Mouse (Mus musculus) adrenal gland, postnatal 36 days (tissue): Measurements from ENCODE around the gene 1810049J17Rik. TPM values are rescaled to one million over a fixed set of nuclear protein-coding genes. Genes with fewer than 3 reads are reported as not detected.

ENCODE experiments used
- DNase-seq, 2 experiments: peaks; one replicate each; pipeline ENCODE4 v3.0.0; 2021; ENCODE audit warnings: mixed read lengths in 1 of 2
- total RNA-seq, 2 experiments: library from RNA; stranded (reverse); gene quantifications; 2 replicates each; pipeline ENCODE4 v1.2.3; 2021

Gene 1810049J17Rik
- total RNA-seq, 2 experiments from 2014 or later, result 0.92 to 1.3 TPM

GRCm38 (mm10) chr15:12348950-12349349 lies 27.3 kb upstream of the 1810049J17Rik start:
- DNase-seq, result no peak

DNA sequence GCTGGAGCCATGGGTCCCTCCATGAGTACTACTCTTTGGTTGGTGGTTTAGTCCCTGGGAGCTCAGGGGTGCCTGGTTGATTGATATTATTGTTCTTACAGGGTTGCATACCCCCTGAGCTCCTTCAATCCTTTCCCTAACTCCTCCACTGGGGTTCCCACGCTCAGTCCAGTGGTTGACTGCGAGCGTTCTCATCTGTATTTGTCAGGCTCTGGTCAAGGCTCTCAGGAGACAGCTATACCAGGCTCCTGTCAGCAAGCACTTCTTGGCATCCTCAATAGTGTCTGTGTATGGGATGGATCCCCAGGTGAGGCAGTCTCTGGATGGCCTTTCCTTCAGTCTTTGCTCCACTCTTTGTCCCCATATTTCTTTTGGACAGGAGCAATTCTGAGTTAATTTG lies 25.2 kb upstream of the 1810049J17Rik start:
- DNase-seq, result no peak

GRCm38 (mm10) chr15:12341401-12341758 lies 19.7 kb upstream of the 1810049J17Rik start:
- no peak for DNase-seq

GRCm38 (mm10) chr15:12340536-12341400 lies 19.1 kb upstream of the 1810049J17Rik start:
- no peak for DNase-seq

DNA sequence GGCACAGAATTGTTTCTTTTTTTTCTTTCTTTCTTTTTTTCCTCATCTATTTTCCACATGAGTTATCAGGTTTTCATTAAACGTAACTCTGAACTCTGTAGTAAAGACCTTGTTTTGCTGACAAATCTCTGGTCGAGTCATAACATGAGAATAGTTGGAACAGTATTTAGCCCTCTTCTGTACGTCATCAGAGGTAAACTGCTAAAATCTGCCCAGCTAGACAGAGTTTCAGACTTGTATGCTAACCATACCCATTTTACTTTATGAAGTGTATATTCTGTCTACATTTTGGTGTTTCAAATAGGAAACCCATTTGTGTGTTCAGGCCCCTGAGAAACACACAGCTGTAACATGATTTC lies 16.1 kb upstream of the 1810049J17Rik start:
- no peak for DNase-seq

DNA sequence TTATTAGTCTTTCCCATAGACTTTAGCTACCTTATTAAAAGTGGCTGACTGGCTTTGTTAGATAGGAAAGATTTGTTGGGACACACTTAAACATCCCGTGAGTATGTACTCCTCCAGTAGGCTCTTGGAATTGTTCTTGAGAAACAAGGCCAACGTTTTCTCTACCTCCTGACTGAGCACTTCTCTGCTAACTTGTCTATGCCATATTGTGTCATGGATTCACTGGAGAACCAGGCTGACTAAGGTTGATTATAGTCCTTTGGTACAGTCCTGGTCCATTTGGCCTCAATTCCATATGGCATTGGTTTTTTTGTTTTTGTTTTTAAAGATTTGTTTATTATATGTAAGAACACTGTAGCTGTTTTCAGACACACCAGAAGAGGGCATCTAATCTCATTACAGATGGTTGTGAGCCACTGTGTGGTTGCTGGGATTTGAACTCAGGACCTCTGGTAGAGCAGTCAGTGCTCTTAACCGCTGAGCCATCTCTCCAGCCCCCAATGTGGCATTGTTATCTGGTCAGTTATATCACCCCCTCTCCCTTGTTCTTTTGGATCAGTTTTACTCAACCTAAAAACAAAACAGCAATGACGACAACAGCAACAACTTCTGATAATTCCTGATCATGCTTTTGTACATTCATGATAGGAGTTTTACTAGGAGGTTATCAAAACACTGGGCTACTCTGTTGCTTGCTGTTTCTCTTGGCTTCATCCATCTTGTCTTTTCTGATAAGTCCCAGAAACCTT lies 15.5 kb upstream of the 1810049J17Rik start:
- DNase-seq, result no peak

DNA sequence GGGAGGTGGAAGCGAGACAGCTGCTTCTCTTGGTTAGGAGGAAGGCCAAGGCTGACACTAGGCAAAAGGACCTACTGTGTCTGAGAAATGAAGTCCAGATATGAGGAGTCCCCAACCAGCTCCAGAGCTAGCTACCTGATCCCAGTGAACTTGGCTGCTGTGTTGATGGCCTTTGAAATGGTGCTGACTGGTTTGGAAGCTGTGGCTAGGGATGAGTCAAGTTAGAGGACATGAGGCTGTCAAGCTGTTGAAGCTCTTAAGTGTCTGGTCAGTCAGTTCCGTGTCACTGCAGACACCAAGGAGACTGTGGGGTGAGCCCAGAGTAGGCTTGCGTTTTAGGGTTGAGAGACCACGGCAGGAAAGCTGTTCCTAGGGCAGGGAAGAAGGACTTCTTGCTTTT lies 12.7 kb upstream of the 1810049J17Rik start:
- DNase-seq, result peak in 1 of 2 experiments; percentile 31

- no peak for DNase-seq
These were observed 9.6 kb upstream of the 1810049J17Rik start for GRCm38 (mm10) chr15:12331300-12331699.

DNA sequence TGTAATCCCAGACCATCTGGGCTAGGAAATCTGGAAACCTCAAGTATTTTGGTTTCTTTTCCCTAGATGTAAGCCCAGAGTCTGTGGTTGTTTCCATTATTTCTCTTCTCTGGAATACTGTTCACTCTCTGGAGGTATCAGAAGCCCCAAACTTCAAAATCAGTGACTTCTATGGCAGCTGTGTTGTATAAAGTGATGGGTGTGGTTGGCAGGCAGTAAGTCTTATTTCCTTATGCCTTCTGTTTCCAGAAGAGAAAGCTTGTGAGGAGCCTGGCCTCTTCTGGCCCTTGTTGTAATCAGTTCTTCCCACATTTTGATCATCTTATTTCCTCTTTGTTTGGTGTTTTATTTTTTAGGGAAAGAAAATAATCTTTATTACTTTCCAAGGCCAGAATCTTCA lies 9.2 kb upstream of the 1810049J17Rik start:
- no peak for DNase-seq

DNA sequence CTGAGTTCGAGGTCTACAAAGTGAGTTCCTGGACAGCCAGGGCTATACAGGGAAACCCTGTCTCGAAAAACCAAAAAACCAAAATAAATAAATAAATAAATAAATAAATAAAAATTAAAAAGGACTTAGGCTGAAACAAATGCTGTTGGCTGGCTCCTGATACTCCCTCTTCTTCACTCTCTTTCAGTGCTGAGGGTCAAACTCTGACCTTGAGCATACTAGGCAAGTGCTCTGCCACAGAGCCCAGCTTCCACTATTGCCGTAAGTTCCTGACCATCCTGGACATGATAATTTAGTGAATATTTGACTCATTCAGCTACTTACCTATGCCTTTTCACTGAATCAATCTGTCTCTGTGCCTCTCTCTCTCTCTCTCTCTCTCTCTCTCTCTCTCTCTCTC lies 8.7 kb upstream of the 1810049J17Rik start:
- DNase-seq, result no peak

DNA sequence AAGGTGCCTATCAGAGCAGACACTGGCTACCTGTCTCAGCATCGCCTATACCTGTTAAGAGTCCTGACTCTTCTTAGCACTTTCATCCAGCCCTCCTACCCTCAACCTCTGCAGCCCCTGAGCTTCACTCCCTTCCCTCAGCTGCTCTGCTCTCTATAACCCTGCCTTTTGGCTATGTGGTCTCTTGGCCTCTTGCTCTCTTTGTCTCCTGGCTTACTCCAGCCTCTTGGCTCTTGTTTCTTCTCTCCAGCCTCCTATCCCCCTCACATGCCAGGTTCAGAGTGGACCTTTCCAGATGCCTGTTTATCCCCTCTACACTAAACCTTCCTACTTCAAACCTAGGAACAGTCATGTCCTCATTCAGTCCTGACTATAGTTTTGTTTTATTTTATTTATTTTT lies 2.6 kb upstream of the 1810049J17Rik start:
- DNase-seq, result no peak

- no peak for DNase-seq
These were observed 1.1 kb upstream of the 1810049J17Rik start for GRCm38 (mm10) chr15:12322676-12323402.

- peak; percentile 96 to 98 for DNase-seq
These were observed 460 bp downstream of the 1810049J17Rik start, which contains the start of gene Golph3 for GRCm38 (mm10) chr15:12321091-12321787. Gene Golph3 (plus strand): TSS chr15:12321450.

GRCm38 (mm10) chr15:12320441-12321090 lies 1.1 kb downstream of the 1810049J17Rik start:
- no peak for DNase-seq

- DNase-seq, result no peak
These were observed 1.8 kb downstream of the 1810049J17Rik start for GRCm38 (mm10) chr15:12319889-12320288.

- DNase-seq, result no peak
These were observed 3.2 kb downstream of the 1810049J17Rik start for GRCm38 (mm10) chr15:12318451-12318850.

DNA sequence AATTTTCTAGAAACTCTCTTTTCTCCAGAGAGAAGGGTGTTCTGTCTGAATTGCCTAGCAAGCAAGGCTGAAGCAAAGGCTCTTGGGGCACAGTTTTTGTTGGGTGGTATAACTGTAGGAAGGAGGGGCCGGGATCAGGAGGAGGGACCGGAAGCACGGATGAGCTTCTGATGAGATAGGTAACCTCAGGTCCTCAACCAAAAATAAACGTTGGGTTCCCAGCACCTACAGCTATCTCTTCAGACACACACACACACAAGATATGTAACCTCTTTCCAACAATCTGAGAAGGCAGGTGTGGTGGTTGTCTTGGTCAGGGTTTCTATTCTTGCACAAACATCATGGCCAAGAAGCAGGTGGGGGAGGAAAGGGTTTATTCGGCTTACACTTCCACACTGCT lies 4.4 kb downstream of the 1810049J17Rik start:
- DNase-seq, result no peak

DNA sequence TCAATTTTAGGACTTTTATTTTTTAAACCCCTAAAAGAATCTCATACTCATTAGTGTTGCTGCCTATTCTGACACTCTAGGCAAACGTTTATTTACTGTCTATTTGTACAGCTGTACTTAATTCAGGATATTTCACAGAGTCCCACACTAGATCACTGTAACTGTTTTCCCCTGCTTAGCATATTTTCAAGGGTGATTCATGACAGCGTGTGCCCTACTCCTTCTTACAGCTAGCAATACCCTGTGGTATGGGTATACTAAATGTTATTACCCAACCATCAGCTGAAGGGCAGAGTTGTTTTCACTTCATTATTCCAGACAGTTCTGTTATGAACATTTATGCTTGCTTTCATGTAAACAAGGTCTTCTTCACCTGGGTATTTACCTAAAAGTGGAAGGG lies 5.7 kb downstream of the 1810049J17Rik start:
- DNase-seq, result no peak

- DNase-seq, result no peak
These were observed 7.1 kb downstream of the 1810049J17Rik start for GRCm38 (mm10) chr15:12314584-12314983.

DNA sequence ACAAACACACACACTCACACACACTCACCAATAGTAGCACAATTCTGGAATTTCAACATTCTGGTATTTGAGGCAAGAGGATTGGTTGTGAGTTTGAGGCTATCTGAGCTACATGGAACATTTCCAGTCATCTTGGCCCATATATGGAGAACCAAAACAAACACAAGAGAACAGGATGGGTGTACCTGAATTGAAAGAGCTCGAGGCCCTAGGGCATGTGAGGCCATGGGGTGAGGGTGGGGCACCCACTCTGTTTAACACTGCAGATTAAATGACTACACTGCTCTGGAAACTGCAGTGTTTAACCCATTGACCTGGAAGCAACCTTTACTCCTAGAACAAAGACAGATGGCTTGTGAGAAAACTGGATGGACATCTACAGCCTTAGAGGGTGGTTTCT lies 8.4 kb downstream of the 1810049J17Rik start:
- no peak for DNase-seq

GRCm38 (mm10) chr15:12311465-12311864 lies 10.2 kb downstream of the 1810049J17Rik start:
- no peak for DNase-seq

GRCm38 (mm10) chr15:12310676-12311075 lies 11.0 kb downstream of the 1810049J17Rik start:
- DNase-seq, result no peak
